Mouse (Mus musculus): Measurements from ENCODE around the gene Rpp14. TPM values are rescaled to one million over a fixed set of nuclear protein-coding genes. Genes with fewer than 3 reads are reported as not detected.

Gene Rpp14
- total RNA-seq, 2 experiments from 2014 or later: 31.0 to 38.3 TPM

Other genes starting within 250 kb of the Rpp14 start
- gene Gm45521, start 123.1 kb upstream of the Rpp14 start, total RNA-seq (2021): not detected
- gene Dnase1l3, start 85.8 kb upstream of the Rpp14 start, total RNA-seq (2021): not detected
- gene Abhd6, start 77.5 kb upstream of the Rpp14 start, total RNA-seq (2021): 10 to 100 TPM; 63.4 to 74.0 TPM
- gene Pxk, start 17.8 kb downstream of the Rpp14 start, total RNA-seq (2021): 10 to 100 TPM; 27.9 to 37.0 TPM
- gene Pdhb, start 92.7 kb downstream of the Rpp14 start, total RNA-seq (2021): 100 to 1,000 TPM; 160 to 164 TPM
- gene Kctd6, start 133.8 kb downstream of the Rpp14 start, total RNA-seq (2021): 10 to 100 TPM; 36.5 to 40.9 TPM
- gene Acox2, start 179.0 kb downstream of the Rpp14 start, total RNA-seq (2021): not detected
- 100 to 1,000 TPM; 307 to 311 TPM for gene Fam107a, start 237.7 kb downstream of the Rpp14 start, total RNA-seq (2021)